Mouse (Mus musculus): ENCODE data around the gene Bmp5. TPM values are rescaled to one million over a fixed set of nuclear protein-coding genes. Genes with fewer than 3 reads are reported as not detected.

The Bmp5 gene
- not detected for polyA plus RNA-seq (2017; shearing (Covaris generic))

DNA sequence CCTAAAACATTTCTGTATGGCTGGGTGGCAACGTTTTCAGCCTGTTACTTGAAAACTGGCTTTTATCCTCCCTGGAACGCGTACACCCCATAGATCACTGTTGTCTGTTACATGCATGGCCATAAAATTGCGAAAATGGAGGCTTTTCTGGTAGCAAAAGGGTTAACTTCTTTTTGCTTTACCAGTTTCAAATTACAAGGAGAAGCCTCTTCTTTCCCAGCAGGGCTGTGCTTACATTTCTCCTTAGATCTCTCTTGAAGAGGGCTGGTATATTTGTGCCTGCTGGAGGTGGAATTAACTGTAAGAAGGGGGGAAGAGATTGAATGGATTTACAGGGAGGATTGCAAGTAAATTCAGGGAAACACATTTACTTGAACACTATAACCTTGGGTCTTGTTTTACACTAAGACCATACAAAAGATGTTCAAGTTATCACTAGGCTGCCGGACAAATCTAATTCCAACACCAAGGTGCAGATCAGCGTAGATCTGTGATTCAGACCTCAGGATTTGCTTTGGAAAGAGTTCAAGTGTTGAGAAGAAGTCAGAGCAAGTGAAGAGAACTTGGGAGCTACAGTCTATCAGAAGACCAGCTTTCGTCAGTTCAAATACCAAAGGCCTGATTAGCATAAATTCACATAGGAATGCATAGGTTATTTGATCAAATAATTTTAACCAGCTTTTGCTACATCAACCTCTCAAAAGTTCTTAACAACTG is at the start of gene Bmp5:
TSS of gene Bmp5 (plus strand) at position 236 of the 717 bp plus-strand sequence.

Other genes with a start within 250 kb of the Bmp5 start
- gene Tmod3, start 215.7 kb upstream of the Bmp5 start, polyA plus RNA-seq (2017; shearing (Covaris generic)): 177 TPM
- 0.17 TPM for gene Tmod2, start 164.0 kb upstream of the Bmp5 start, polyA plus RNA-seq (2017; shearing (Covaris generic))
- 10.7 TPM for gene Lysmd2, start 149.6 kb upstream of the Bmp5 start, polyA plus RNA-seq (2017; shearing (Covaris generic))
- gene Scg3, start 91.3 kb upstream of the Bmp5 start, polyA plus RNA-seq (2017; shearing (Covaris generic)): not detected
- gene Hmgcll1, start 239.5 kb downstream of the Bmp5 start, polyA plus RNA-seq (2017; shearing (Covaris generic)): not detected

All from activated CD4-positive, CD25-positive, alpha-beta regulatory T cell, adult 9 weeks (primary cell).